Mouse (Mus musculus): ENCODE measurements around the gene Celf5.

- TF ChIP-seq USF1 (IDR thresholded peaks at IDR 0.05; ENCODE audit: low read depth): no peak
- TF ChIP-seq MYOG (IDR thresholded peaks at IDR 0.05; ENCODE audit: control insufficient read depth, extremely low read depth, insufficient read length): no peak
- TF ChIP-seq MAX (IDR thresholded peaks at IDR 0.05): no peak
- no peak for TF ChIP-seq CTCF (IDR thresholded peaks at IDR 0.05; ENCODE audit: control insufficient read depth, insufficient read depth, insufficient read length)
These were observed 1.5 kb upstream of the Celf5 start for GRCm38 (mm10) chr10:81483983-81484382.
